Mouse (Mus musculus) hindbrain, embryonic 11.5 days (tissue): ENCODE data around the gene Twf2. TPM values are rescaled to one million over a fixed set of nuclear protein-coding genes. Genes with fewer than 3 reads are reported as not detected.
A peak's percentile ranks its signal among the peaks of the same experiment; 100 is the strongest.

ENCODE experiments used
- ATAC-seq: fragments of 200-750 bp; cut with Nextera tagmentation; 2 replicates; pipeline ENCODE4 v1.8.0; 2017; ENCODE audit warnings: mild to moderate bottlenecking, moderate TSS enrichment, moderate library complexity; ENCODE audit not compliant: low FRiP score
- DNase-seq: peaks from one replicate; pipeline ENCODE4 v3.0.0-alpha.2; 2015; ENCODE audit warnings: low spot score
- H3K27ac ChIP-seq: fragments of 300-500 bp; sonication (generic); 2 replicates; pipeline ENCODE4 v1.5.1; 2014; ENCODE audit warnings: mild to moderate bottlenecking, low read depth, low read length
- H3K27me3 ChIP-seq: fragments of 300-500 bp; sonication (generic); 2 replicates; pipeline ENCODE4 v1.6.1; 2014; ENCODE audit warnings: mild to moderate bottlenecking, low read length, moderate library complexity, mixed read lengths; ENCODE audit not compliant: control insufficient read depth, insufficient read depth
- H3K36me3 ChIP-seq: fragments of 300-500 bp; sonication (generic); 2 replicates; pipeline ENCODE4 v1.6.1; 2014; ENCODE audit warnings: mild to moderate bottlenecking, low read length, moderate library complexity, mixed read lengths; ENCODE audit not compliant: control insufficient read depth, insufficient read depth
- H3K4me1 ChIP-seq: fragments of 300-500 bp; sonication (generic); replicated peaks from 2 replicates; pipeline ENCODE4 v1.6.1; 2014; ENCODE audit warnings: low read length, mixed read lengths; ENCODE audit not compliant: control insufficient read depth, insufficient read depth
- H3K4me2 ChIP-seq: fragments of 300-500 bp; sonication (generic); replicated peaks from 2 replicates; pipeline ENCODE4 v1.6.1; 2014; ENCODE audit warnings: mild to moderate bottlenecking, low read depth, low read length
- H3K4me3 ChIP-seq: fragments of 300-500 bp; sonication (generic); 2 replicates; pipeline ENCODE4 v1.5.1; 2014; ENCODE audit warnings: low read depth, low read length
- H3K9ac ChIP-seq: fragments of 300-500 bp; sonication (generic); 2 replicates; pipeline ENCODE4 v1.6.1; 2014; ENCODE audit warnings: low read depth, low read length
- H3K9me3 ChIP-seq: fragments of 300-500 bp; sonication (generic); 2 replicates; pipeline ENCODE4 v1.6.1; 2016; ENCODE audit warnings: low read length; ENCODE audit not compliant: control insufficient read depth
- WGBS: fragments of 180-500 bp; shearing (Covaris S2); extraction: QIAGEN DNeasy Blood & Tissue Kit; methylation state at CpG from one replicate; pipeline ENCODE4 v1.1.7; 2014; 5-methylcytosine and 5-hydroxymethylcytosine counted together
- polyA plus RNA-seq: library from polyadenylated mRNA; unstranded; fragments of >200 nt; fragmentation: Nextera tagmentation; extraction: Ambion mirVana; gene quantifications from 2 replicates; pipeline ENCODE4 v1.2.1, GENCODE M21; 2014

The Twf2 gene
- polyA plus RNA-seq, 1 experiment from 2014 or later = 59.6 TPM

DNA sequence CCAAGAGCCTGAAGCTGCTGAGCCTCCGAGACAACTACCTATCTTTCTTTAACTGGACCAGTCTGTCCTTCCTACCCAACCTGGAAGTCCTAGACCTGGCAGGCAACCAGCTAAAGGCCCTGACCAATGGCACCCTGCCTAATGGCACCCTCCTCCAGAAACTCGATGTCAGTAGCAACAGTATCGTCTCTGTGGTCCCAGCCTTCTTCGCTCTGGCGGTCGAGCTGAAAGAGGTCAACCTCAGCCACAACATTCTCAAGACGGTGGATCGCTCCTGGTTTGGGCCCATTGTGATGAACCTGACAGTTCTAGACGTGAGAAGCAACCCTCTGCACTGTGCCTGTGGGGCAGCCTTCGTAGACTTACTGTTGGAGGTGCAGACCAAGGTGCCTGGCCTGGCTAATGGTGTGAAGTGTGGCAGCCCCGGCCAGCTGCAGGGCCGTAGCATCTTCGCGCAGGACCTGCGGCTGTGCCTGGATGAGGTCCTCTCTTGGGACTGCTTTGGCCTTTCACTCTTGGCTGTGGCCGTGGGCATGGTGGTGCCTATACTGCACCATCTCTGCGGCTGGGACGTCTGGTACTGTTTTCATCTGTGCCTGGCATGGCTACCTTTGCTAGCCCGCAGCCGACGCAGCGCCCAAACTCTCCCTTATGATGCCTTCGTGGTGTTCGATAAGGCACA, 22.7 kb downstream of the Twf2 start:
- no peaks in the 10 kb centered on the region; the same call in 1 of the 2 replicates for H3K4me1 ChIP-seq
- H3K9ac ChIP-seq = peak overlapping the region; percentile 54
- peak overlapping the region; percentile 70 for H3K4me2 ChIP-seq
- peak overlapping the region; percentile 34 for H3K4me3 ChIP-seq
- H3K9me3 ChIP-seq = no peaks in the 10 kb centered on the region
- no peak for DNase-seq
- no peaks in the 10 kb centered on the region for H3K36me3 ChIP-seq
- H3K27ac ChIP-seq = no peak overlapping the region
- peaks cover 4% of the 10 kb centered on the region; the same call in 1 of the 2 replicates for H3K27me3 ChIP-seq
- 61% methylated on average over 24 of the region's 24 CpGs for WGBS
- 0 out of 2 replicates have a peak, but pooled peaks have one; percentile 22 for ATAC-seq

DNA sequence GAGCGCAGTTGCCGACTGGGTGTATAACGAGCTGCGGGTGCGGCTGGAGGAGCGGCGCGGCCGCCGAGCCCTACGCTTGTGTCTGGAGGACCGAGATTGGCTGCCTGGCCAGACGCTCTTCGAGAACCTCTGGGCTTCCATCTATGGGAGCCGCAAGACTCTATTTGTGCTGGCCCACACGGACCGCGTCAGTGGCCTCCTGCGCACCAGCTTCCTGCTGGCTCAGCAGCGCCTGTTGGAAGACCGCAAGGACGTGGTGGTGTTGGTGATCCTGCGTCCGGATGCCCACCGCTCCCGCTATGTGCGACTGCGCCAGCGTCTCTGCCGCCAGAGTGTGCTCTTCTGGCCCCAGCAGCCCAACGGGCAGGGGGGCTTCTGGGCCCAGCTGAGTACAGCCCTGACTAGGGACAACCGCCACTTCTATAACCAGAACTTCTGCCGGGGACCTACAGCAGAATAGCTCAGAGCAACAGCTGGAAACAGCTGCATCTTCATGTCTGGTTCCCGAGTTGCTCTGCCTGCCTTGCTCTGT, 23.3 kb downstream of the Twf2 start:
- H3K27ac ChIP-seq = no peak overlapping the region
- peak overlapping the region; percentile 54 for H3K9ac ChIP-seq
- DNase-seq (peak; percentile 63), ATAC-seq (peak; percentile 77)
- 10% methylated on average over 34 of the region's 34 CpGs for WGBS
- H3K4me2 ChIP-seq = peak overlapping the region; percentile 70
- peaks cover 4% of the 10 kb centered on the region; the same call in 1 of the 2 replicates for H3K27me3 ChIP-seq
- no peaks in the 10 kb centered on the region; the same call in 1 of the 2 replicates for H3K4me1 ChIP-seq
- H3K9me3 ChIP-seq = no peaks in the 10 kb centered on the region
- no peaks in the 10 kb centered on the region for H3K36me3 ChIP-seq
- peak overlapping the region; percentile 34 for H3K4me3 ChIP-seq

DNA sequence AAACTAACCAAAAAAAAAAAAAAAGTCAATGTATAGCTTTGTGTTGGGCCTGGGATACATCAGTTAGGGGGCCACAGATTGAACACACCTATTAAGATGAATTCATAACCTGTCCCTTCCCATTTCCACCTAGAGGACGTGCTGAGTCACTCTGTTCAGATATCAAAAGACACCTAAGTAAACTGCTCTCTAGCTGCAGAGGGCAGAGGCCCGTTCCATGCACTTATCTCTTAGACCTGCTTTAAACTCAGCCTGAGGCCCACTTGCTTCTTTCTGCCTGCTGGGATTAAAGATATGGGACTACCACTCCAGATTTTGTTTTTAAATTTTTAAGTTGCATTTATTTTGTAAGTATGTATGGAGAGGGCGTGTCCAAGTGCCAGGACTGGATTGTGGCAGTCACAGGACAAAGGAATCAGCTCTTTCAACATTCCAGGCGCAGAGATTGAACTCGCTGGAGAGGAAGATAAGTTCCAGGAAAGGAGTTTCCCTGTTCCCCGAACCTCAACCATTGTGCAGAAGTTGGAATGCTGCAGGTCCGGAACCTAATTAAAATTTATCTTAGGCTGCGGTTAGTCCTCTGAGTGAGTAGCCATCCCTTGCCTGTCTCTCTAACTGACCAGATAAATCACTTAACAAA, 25.0 kb downstream of the Twf2 start:
- Histone ChIP-seq H3K4me3 (no peak overlapping the region), H3K4me2 (no peak overlapping the region), H3K4me1 (no peaks in the 10 kb centered on the region; the same call in 1 of the 2 replicates), H3K9me3 (no peaks in the 10 kb centered on the region), H3K36me3 (no peaks in the 10 kb centered on the region; the same call in 1 of the 2 replicates), H3K9ac (no peak overlapping the region), H3K27ac (no peak overlapping the region), H3K27me3 (peaks cover 4% of the 10 kb centered on the region; the same call in 1 of the 2 replicates)
- no peak for DNase-seq
- no peak for ATAC-seq
- 75% methylated on average over 8 of the region's 8 CpGs for WGBS

DNA sequence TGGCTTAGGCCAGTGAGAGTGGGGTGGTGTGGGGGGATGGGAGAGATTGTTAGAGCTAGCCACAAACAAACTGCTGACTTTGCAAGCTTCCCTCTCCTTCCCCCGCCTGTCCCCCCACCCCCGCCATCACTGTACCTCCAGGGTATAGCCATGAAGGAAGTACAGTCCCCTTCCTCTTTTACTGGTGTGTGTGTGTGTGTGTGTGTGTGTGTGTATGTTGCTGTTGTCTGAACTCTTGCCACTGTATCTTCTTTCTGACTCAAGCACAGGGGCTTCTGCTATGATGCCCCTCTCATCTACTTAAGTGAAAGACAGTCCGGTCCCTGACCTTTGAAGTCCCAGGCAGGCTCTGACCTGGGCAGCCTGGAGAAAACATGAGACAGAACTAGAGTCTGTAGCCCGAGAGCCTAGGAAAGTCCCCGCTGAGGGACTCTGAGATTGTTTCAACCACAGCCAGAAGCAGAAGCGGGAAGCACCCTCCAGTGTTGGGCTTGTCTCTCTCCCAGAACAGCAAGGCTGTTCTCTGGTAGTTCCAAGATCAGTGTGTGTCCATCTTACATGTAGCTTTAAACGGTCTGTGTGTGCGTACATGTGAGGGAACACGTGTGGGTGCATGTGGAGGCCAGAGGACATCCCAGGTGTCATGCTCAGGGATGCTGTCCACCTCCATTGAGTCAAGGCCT, 27.3 kb downstream of the Twf2 start:
- Histone ChIP-seq H3K4me1 (no peaks in the 10 kb centered on the region; the same call in 1 of the 2 replicates), H3K36me3 (peaks cover 4% of the 10 kb centered on the region), H3K27ac (no peak overlapping the region), H3K9me3 (no peaks in the 10 kb centered on the region), H3K4me2 (no peak overlapping the region), H3K4me3 (no peak overlapping the region), H3K9ac (no peak overlapping the region), H3K27me3 (peaks cover 4% of the 10 kb centered on the region; the same call in 1 of the 2 replicates)
- 81% methylated on average over 9 of the region's 9 CpGs for WGBS
- ATAC-seq = no peak
- DNase-seq = no peak

DNA sequence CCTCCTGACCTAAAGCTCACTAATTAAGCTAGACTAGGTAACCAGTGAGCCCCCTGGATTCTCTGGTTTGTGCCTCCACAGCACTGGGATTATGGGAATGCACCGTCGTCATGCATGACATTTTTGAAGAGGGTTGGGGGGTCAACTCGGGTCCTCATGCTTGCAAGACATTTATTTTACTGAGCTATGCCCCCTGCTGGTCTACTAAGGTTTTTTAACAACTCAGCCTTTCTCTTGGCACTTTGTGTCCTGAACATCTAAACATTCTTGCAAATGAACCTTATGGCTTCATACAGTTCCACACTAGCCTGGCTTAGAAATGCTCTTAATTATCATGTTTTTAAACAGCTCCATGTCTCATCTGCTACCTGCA, 27.8 kb downstream of the Twf2 start:
- Histone ChIP-seq H3K4me1 (no peaks in the 10 kb centered on the region; the same call in 1 of the 2 replicates), H3K4me2 (no peak overlapping the region), H3K9ac (no peak overlapping the region), H3K27ac (no peak overlapping the region), H3K9me3 (no peaks in the 10 kb centered on the region), H3K4me3 (no peak overlapping the region), H3K36me3 (peaks cover 4% of the 10 kb centered on the region), H3K27me3 (peaks cover 4% of the 10 kb centered on the region; the same call in 1 of the 2 replicates)
- DNase-seq (no peak), ATAC-seq (no peak)
- 60% methylated on average over 3 of the region's 3 CpGs for WGBS

DNA sequence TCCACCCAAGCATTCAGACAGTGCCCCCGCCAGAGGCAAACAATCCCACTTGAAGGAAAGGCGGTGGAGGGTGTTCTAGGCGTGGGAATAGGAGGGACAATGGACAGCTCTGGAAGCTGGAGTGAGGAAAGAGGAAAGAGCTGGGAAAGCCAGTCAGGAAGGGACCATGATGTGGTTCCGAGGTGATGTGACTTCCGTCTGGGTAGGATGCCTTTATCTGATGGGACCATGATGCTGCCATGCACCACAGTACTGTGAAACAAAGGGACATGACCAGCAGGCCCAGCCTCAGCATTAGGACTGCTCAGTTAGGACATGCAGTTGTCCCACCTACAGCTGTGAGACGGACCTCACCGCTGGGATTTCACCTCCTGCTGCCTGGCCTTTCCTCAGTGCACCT, 28.3 kb downstream of the Twf2 start:
- peaks cover 2% of the 10 kb centered on the region; the same call in 1 of the 2 replicates for H3K27me3 ChIP-seq
- H3K9ac ChIP-seq = no peak overlapping the region
- WGBS = 83% methylated on average over 7 of the region's 7 CpGs
- no peaks in the 10 kb centered on the region for H3K9me3 ChIP-seq
- H3K4me2 ChIP-seq = no peak overlapping the region
- ATAC-seq = no peak
- no peak for DNase-seq
- no peak overlapping the region for H3K4me3 ChIP-seq
- no peak overlapping the region for H3K27ac ChIP-seq
- peaks cover 4% of the 10 kb centered on the region for H3K36me3 ChIP-seq
- no peaks in the 10 kb centered on the region for H3K4me1 ChIP-seq

DNA sequence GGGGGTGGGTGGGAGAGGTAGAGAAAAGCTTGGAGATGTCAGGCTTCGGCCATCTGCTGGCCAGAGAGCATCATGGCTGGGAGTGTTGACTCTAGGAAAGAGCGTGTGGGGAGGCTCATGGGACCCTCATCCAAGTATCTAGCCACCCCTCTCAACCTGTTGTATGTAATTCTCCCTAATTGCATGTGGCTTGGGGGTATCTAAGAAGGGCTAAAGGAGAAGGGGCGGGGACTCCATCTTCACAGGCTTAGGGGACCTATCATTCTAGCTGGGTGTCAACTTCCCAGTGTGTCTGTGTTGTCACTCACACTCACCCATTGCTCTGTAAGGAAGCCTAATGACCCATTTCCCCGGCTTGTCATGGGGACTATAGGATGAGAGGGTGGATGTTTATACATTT, 28.9 kb downstream of the Twf2 start:
- WGBS = 88% methylated on average over 4 of the region's 4 CpGs
- no peak overlapping the region for H3K4me2 ChIP-seq

DNA sequence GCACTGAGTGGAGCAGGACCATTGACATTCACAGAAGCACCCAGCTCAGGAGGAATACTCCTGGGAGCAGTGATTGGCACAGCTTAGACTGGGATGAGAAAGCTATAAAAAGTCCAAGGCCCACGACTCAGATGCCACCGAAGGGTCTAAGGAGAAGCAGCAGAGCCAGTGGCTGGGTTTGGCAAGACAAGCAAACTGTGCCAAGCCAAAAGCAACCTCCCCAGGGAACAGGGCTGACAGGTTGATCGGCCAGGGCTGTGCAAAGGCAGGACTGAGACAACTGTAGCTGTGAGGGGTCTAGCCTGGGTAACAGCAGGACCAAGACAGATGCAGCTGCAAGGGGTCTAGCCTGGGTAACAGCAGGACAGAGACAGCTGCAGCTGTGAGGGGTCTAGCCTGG, 30.0 kb downstream of the Twf2 start:
- no peak overlapping the region for H3K4me3 ChIP-seq
- no peak overlapping the region for H3K9ac ChIP-seq
- no peak for DNase-seq
- WGBS = 91% methylated on average over 3 of the region's 3 CpGs
- no peaks in the 10 kb centered on the region for H3K4me1 ChIP-seq
- peaks cover 8% of the 10 kb centered on the region for H3K36me3 ChIP-seq
- H3K27ac ChIP-seq = no peak overlapping the region
- H3K27me3 ChIP-seq = no peaks in the 10 kb centered on the region; the same call in 1 of the 2 replicates
- ATAC-seq = no peak
- no peak overlapping the region for H3K4me2 ChIP-seq
- H3K9me3 ChIP-seq = no peaks in the 10 kb centered on the region

More for the DNA sequence above, 28.9 kb downstream of the Twf2 start:
- Histone ChIP-seq H3K9ac (no peak overlapping the region), H3K27ac (no peak overlapping the region), H3K27me3 (no peaks in the 10 kb centered on the region; the same call in 1 of the 2 replicates), H3K36me3 (peaks cover 6% of the 10 kb centered on the region), H3K4me3 (no peak overlapping the region), H3K4me1 (no peaks in the 10 kb centered on the region), H3K9me3 (no peaks in the 10 kb centered on the region)
- no peak for ATAC-seq
- no peak for DNase-seq
